Comparison of ENCODE assay signal across 23 mouse cellular contexts in the genomic region with DNA sequence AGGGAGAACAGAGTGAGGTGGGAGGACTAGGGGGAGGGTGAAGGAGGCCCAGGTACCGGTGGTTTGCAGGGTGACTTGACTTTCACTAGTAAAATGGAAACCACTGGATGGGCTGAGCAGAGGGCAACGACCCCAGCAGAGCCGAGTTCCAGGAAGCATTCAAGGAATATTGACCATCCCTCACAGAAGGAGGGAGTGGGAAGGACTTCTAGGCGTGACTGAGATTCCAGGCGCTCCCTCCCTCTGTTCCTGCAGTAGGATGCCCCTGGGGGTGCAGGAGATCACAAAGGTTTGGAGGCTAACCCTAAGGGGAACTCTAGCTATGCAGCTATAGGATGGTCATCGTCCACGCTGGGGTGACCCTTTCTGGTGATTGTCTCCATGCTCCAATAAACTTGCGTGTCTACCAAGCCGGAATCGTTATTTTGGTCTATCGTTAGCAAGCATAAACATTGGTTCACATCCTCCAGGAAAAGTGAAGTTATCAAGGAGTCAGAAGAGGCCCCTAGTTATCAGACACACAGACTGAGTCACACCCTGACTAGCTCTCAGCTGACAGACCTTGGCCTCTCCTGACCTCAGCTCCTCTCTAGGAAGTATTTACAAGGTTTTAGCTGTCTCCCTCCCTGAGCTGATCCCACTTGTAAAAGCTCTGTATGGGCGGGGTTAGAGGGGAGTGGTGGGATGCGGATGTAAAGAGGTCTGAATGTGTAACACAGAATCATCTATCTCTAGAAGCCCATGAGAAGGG. TPM values are rescaled to one million over a fixed set of nuclear protein-coding genes. Genes with fewer than 3 reads are reported as not detected.
DNase-seq lines count a peak whose midpoint lies in the region; ATAC-seq lines count a peak whose summit lies in the region.
"Had no signal": no experiment of that assay in that cellular context is flagged by ENCODE, and none has a peak within 500 bp of the region (broad histone marks: within the 10 kb centered on the region; RNA-seq: fewer than 3 reads in every experiment).

No protein-coding gene starts in this region.

- H3K27ac ChIP-seq in liver, embryonic 11.5 days (ENCODE audit: low read depth, low read length), result no peak overlapping the region
- H3K27ac ChIP-seq in intestine, embryonic 15.5 days, result no peak overlapping the region
- H3K27ac ChIP-seq: embryonic facial prominence, embryonic 12.5 days; forebrain, embryonic 10.5 days; heart, embryonic 13.5 days; kidney, embryonic 15.5 days had no signal

- no peaks in the 10 kb centered on the region for H3K27me3 ChIP-seq in liver, embryonic 11.5 days (replicated peaks; ENCODE audit: control insufficient read depth, insufficient read depth, low read length)
- H3K27me3 ChIP-seq in intestine, embryonic 15.5 days (replicated peaks), result no peaks in the 10 kb centered on the region
- H3K27me3 ChIP-seq: embryonic facial prominence, embryonic 12.5 days; heart, embryonic 13.5 days; kidney, embryonic 15.5 days had no signal

- H3K9ac ChIP-seq in liver, embryonic 11.5 days (ENCODE audit: low read depth, low read length), result no peak overlapping the region
- no peak overlapping the region for H3K9ac ChIP-seq in intestine, embryonic 15.5 days
- H3K9ac ChIP-seq: embryonic facial prominence, embryonic 12.5 days; heart, embryonic 13.5 days; kidney, embryonic 15.5 days had no signal

- peaks cover 24% of the 10 kb centered on the region for H3K4me1 ChIP-seq in liver, embryonic 11.5 days (replicated peaks; ENCODE audit: control insufficient read depth, insufficient read depth, low read length)
- peaks cover 15% of the 10 kb centered on the region for H3K4me1 ChIP-seq in intestine, embryonic 15.5 days (replicated peaks)

- no peak overlapping the region for H3K4me3 ChIP-seq in liver, embryonic 11.5 days (ENCODE audit: low read depth, low read length)
- no peak overlapping the region for H3K4me3 ChIP-seq in intestine, embryonic 15.5 days (replicated peaks)
- H3K4me3 ChIP-seq: embryonic facial prominence, embryonic 12.5 days; forebrain, embryonic 10.5 days; heart, embryonic 13.5 days; kidney, embryonic 15.5 days had no signal

- 53% methylated on average over 13 of the region's 13 CpGs for WGBS in liver, embryonic 11.5 days
- WGBS in intestine, embryonic 15.5 days, result 38% methylated on average over 13 of the region's 13 CpGs

- peak overlapping the region; percentile 28 for H3K4me2 ChIP-seq in liver, embryonic 11.5 days
- peak overlapping the region; percentile 20 for H3K4me2 ChIP-seq in intestine, embryonic 15.5 days (replicated peaks)
- H3K4me2 ChIP-seq: embryonic facial prominence, embryonic 12.5 days; heart, embryonic 13.5 days; kidney, embryonic 15.5 days had no signal

- no peaks in the 10 kb centered on the region for H3K36me3 ChIP-seq in liver, embryonic 11.5 days (ENCODE audit: control insufficient read depth, insufficient read depth, low read length)
- H3K36me3 ChIP-seq in intestine, embryonic 15.5 days, result no peaks in the 10 kb centered on the region
- H3K36me3 ChIP-seq: embryonic facial prominence, embryonic 12.5 days; forebrain, embryonic 10.5 days; heart, embryonic 13.5 days; kidney, embryonic 15.5 days had no signal

- no peak for DNase-seq in liver, embryonic 11.5 days (ENCODE audit: low spot score)
- no peak for DNase-seq in liver
- DNase-seq in adrenal gland, postnatal 10 days, result peak; percentile 28
- no peak for DNase-seq in cerebellum, postnatal 10 days
- DNase-seq in left cerebral cortex, adult 11 months (ENCODE audit: low spot score), result no peak
- no peak for DNase-seq in cerebellum, postnatal 25 days
- DNase-seq: cerebellum, postnatal 14 days; heart, postnatal 4 days; right cerebral cortex, postnatal 4 days; thymus, postnatal 14 days had no signal

- 0 out of 2 replicates have a peak, but pooled peaks have one; percentile 51 for ATAC-seq in liver, embryonic 11.5 days (replicated peaks; ENCODE audit: low FRiP score)
- peak; percentile 52 for ATAC-seq in intestine, embryonic 15.5 days
- ATAC-seq: midbrain, embryonic 16.5 days had no signal

- no peaks in the 10 kb centered on the region for H3K9me3 ChIP-seq in liver, embryonic 11.5 days (ENCODE audit: control insufficient read depth, low read length)
- no peaks in the 10 kb centered on the region for H3K9me3 ChIP-seq in intestine, embryonic 15.5 days
- H3K9me3 ChIP-seq: kidney, embryonic 15.5 days had no signal

RNA-seq across cellular contexts. Expression of gene Slc46a1, which starts 2.0 kb away (rescaled TPM):
- polyA plus RNA-seq in liver, embryonic 11.5 days (2014; fragmentation: Nextera tagmentation; extraction: Ambion mirVana), result 9.8 and 12.1 TPM in 2 replicates
- total RNA-seq in adrenal gland, postnatal 10 days (2021), result 10 to 100 TPM; 13.2 to 14.8 TPM
- 12.2 and 13.3 TPM in 2 replicates for polyA plus RNA-seq in intestine, embryonic 15.5 days (2015; fragmentation: Nextera tagmentation; extraction: Ambion mirVana)

RNA-seq across cellular contexts. Expression of gene Sarm1, which starts 34.1 kb away (rescaled TPM):
- polyA plus RNA-seq in liver, embryonic 11.5 days (2014; fragmentation: Nextera tagmentation; extraction: Ambion mirVana), result 0.44 and 0.71 TPM in 2 replicates
- total RNA-seq in adrenal gland, postnatal 10 days (2021), result 1 to 10 TPM; 3.2 to 5.5 TPM
- 2.1 and 2.7 TPM in 2 replicates for polyA plus RNA-seq in intestine, embryonic 15.5 days (2015; fragmentation: Nextera tagmentation; extraction: Ambion mirVana)

RNA-seq across cellular contexts. Expression of gene Vtn, which starts 35.4 kb away (rescaled TPM):
- polyA plus RNA-seq in liver, embryonic 11.5 days (2014; fragmentation: Nextera tagmentation; extraction: Ambion mirVana), result 220 and 245 TPM in 2 replicates
- 100 to 1,000 TPM; 229 to 546 TPM for total RNA-seq in adrenal gland, postnatal 10 days (2021)
- polyA plus RNA-seq in intestine, embryonic 15.5 days (2015; fragmentation: Nextera tagmentation; extraction: Ambion mirVana), result 22.4 and 34.2 TPM in 2 replicates
- total RNA-seq: megakaryocyte progenitor cell, adult 5-6 weeks had no signal

RNA-seq across cellular contexts. Expression of gene Sebox, which starts 39.8 kb away (rescaled TPM):
- 0.21 and 0.32 TPM in 2 replicates for polyA plus RNA-seq in liver, embryonic 11.5 days (2014; fragmentation: Nextera tagmentation; extraction: Ambion mirVana)
- not detected for total RNA-seq in adrenal gland, postnatal 10 days (2021)
- polyA plus RNA-seq in intestine, embryonic 15.5 days (2015; fragmentation: Nextera tagmentation; extraction: Ambion mirVana), result not detected in 2 replicates
- total RNA-seq: gastrocnemius, postnatal 4 days; heart, postnatal 4 days; megakaryocyte progenitor cell, adult 5-6 weeks had no signal
- polyA plus RNA-seq: embryonic facial prominence, embryonic 12.5 days; forebrain, embryonic 10.5 days; heart, embryonic 13.5 days; kidney, embryonic 15.5 days; limb, embryonic 14.5 days; lung, embryonic 16.5 days; neural tube, embryonic 11.5 days; stomach, embryonic 14.5 days had no signal

RNA-seq across cellular contexts. Expression of gene Slc13a2, which starts 41.4 kb away (rescaled TPM):
- polyA plus RNA-seq in liver, embryonic 11.5 days (2014; fragmentation: Nextera tagmentation; extraction: Ambion mirVana), result not detected in 2 replicates
- total RNA-seq in adrenal gland, postnatal 10 days (2021), result not detected
- polyA plus RNA-seq in intestine, embryonic 15.5 days (2015; fragmentation: Nextera tagmentation; extraction: Ambion mirVana), result 1.3 and 2.5 TPM in 2 replicates
- total RNA-seq: gastrocnemius, postnatal 4 days; heart, postnatal 4 days; left cerebral cortex, adult 8-10 months had no signal
- polyA plus RNA-seq: embryonic facial prominence, embryonic 12.5 days; forebrain, embryonic 10.5 days; heart, embryonic 13.5 days; midbrain, embryonic 16.5 days; neural tube, embryonic 11.5 days had no signal
